Mouse (Mus musculus) erythroblast, embryonic 14.5 days (primary cell): ENCODE data around the gene Arhgef3.

ENCODE experiments used
- GATA1 ChIP-seq: IDR thresholded peaks from 2 replicates; pipeline ENCODE4 v1.6.1; 2012; ENCODE audit warnings: low read length, inconsistent platforms, mixed read lengths
- TAL1 ChIP-seq: IDR thresholded peaks from 3 replicates; pipeline ENCODE4 v1.6.1; 2012; ENCODE audit warnings: low read length, inconsistent platforms, mixed read lengths

GRCm38 (mm10) chr14:27170421-27170820, 55.7 kb downstream of the Arhgef3 start:
- TF ChIP-seq GATA1 = no peak
- no peak for TF ChIP-seq TAL1
